Mouse (Mus musculus) neural tube, embryonic 14.5 days (tissue): Measurements from ENCODE around the gene Myo1b. TPM values are rescaled to one million over a fixed set of nuclear protein-coding genes. Genes with fewer than 3 reads are reported as not detected.

Experiments used
- ATAC-seq: fragments of 200-750 bp; cut with Nextera tagmentation; 2 replicates; pipeline ENCODE4 v1.8.0; 2017; ENCODE audit warnings: low read depth, mild to moderate bottlenecking, moderate TSS enrichment, moderate library complexity
- H3K27ac ChIP-seq: fragments of 300-500 bp; sonication (generic); 2 replicates; pipeline ENCODE4 v1.5.1; 2014; ENCODE audit warnings: low read depth, mild to moderate bottlenecking, control low read depth, low read length, moderate library complexity, mixed read lengths
- H3K27me3 ChIP-seq: fragments of 300-500 bp; sonication (generic); 2 replicates; pipeline ENCODE4 v1.6.1; 2014; ENCODE audit warnings: low read length; ENCODE audit not compliant: control insufficient read depth, insufficient read depth
- H3K36me3 ChIP-seq: fragments of 300-500 bp; sonication (generic); 2 replicates; pipeline ENCODE4 v1.6.1; 2014; ENCODE audit warnings: low read length, mixed read lengths; ENCODE audit not compliant: control insufficient read depth, insufficient read depth
- H3K4me1 ChIP-seq: fragments of 300-500 bp; sonication (generic); 2 replicates; pipeline ENCODE4 v1.6.1; 2014; ENCODE audit warnings: low read length; ENCODE audit not compliant: control insufficient read depth, insufficient read depth
- H3K4me2 ChIP-seq: fragments of 300-500 bp; sonication (generic); 2 replicates; pipeline ENCODE4 v1.6.1; 2014; ENCODE audit warnings: mild to moderate bottlenecking, low read depth, low read length, control low read depth
- H3K4me3 ChIP-seq: fragments of 300-500 bp; sonication (generic); 2 replicates; pipeline ENCODE4 v1.5.1; 2014; ENCODE audit warnings: low read depth, low read length, control low read depth, mixed read lengths
- H3K9ac ChIP-seq: fragments of 300-500 bp; sonication (generic); replicated peaks from 2 replicates; pipeline ENCODE4 v1.6.1; 2014; ENCODE audit warnings: low read depth, mild to moderate bottlenecking, control low read depth, low read length, mixed read lengths
- H3K9me3 ChIP-seq: fragments of 300-500 bp; sonication (generic); 2 replicates; pipeline ENCODE4 v1.6.1; 2016; ENCODE audit warnings: low read length; ENCODE audit not compliant: control insufficient read depth
- WGBS: fragments of 180-500 bp; shearing (Covaris S2); extraction: QIAGEN DNeasy Blood & Tissue Kit; methylation state at CpG from one replicate; pipeline ENCODE4 v1.1.7; 2014; 5-methylcytosine and 5-hydroxymethylcytosine counted together
- polyA plus RNA-seq: library from polyadenylated mRNA; unstranded; fragments of >200 nt; fragmentation: Nextera tagmentation; extraction: Ambion mirVana; gene quantifications from 2 replicates; pipeline ENCODE4 v1.2.1, GENCODE M21; 2014

The Myo1b gene
- polyA plus RNA-seq, result 74.8 and 82.6 TPM in 2 replicates

DNA sequence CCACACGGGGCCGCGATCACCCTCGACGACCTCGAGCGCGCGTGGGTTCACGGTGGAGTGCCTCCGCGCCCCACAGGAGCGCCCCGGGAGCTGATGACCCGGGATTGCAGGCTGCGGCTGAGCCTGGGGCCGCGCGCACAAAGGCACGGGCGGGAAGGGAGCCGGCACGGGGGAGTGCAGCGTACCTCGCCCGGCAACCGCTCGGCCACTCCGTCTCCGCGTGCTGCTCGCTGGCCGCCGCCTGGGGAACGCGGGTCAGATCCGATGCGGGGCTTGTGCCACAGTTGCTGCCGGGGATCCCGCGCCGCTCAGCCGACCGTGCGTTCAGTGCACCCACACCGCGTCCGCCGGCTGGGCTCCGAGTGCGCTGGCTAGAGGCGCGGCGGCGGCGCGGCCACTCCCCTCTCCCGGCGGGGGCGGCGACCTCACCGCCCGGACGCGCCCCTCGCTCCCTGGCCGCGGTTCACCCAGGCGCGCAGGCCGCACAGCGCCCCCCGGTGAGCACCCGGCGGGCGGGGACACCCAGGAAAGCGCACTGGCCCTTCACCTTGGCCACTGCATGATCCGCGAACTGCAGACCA, at the start of gene Myo1b:
Gene Myo1b (minus strand): TSS at position 496 of the 581 bp plus-strand sequence.
- Histone ChIP-seq H3K4me1 (peaks cover 25% of the 10 kb centered on the region; the same call in 1 of the 2 replicates), H3K9me3 (no peaks in the 10 kb centered on the region), H3K9ac (peak within 1 kb of the TSS; percentile 95), H3K27ac (peak within 1 kb of the TSS; percentile 93), H3K27me3 (no peaks in the 10 kb centered on the region), H3K4me2 (peak within 1 kb of the TSS; percentile 71), H3K4me3 (peak within 1 kb of the TSS; percentile 81), H3K36me3 (no peaks in the 10 kb centered on the region)
- WGBS, result under 1% methylated on average over 68 of the region's 79 CpGs
- ATAC-seq, result peak; percentile 85

DNA sequence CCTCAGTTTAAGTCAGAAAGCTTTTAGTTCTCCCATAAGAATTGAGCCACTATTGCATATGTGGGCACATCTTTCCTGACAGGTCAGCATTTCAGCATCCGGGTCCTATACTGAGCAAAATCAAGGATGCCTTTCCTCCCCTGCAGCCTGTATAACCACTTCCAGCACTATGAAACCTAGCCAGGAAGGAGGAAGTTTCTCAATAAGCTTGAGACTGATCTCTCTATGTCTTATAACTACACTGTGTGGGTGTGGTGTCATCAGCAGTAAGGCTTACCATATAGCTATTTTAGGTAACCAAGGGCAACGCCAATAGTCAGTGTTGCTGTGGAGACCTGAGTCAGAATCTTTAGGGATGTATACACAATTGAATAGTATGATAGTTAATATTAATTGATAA, 48.8 kb upstream of the Myo1b start:
- Histone ChIP-seq H3K9ac (no peak overlapping the region), H3K27ac (no peak overlapping the region), H3K4me3 (no peak overlapping the region), H3K27me3 (no peaks in the 10 kb centered on the region), H3K36me3 (no peaks in the 10 kb centered on the region), H3K4me1 (no peaks in the 10 kb centered on the region), H3K4me2 (no peak overlapping the region), H3K9me3 (no peaks in the 10 kb centered on the region)
- ATAC-seq, result no peak
- 96% methylated on average over 2 of the region's 2 CpGs for WGBS

DNA sequence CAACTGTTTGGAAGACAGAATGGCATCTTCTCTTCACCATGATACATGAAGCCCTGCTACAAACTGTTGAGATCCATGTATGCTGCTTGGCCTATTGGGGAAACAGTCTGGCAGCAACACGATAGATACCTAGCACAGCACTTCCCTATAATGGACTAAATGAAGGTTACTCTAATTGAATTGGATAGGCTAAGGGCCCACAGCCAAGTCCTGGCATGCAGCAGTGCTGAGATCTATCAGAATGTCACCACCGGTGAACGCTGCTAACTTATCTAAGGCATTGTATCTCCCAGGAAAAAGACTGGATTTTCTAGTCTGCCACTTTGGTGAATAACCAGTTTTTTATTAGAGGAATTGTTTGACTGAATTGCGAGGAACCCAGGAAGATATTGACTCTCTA, 31.2 kb upstream of the Myo1b start:
- no peak overlapping the region for H3K4me2 ChIP-seq

DNA sequence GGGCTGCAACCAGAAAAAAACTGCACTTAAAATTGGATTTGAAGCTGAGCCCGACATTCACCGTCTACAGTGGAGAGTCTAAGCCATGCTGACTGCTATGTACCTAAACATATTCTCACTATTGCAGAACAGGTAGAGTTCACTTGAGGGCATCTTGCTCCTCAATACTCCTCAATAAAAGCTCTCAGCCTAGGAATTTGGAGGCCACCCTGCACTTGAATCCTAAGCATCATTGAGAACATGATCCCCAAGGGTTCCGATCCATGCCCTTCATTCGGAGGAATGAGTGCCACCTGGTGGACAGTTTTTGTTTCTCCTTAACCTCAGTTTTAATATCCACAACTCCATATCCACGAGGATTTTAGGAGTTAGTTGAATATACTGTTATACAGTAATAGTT, 28.9 kb upstream of the Myo1b start:
- Histone ChIP-seq H3K9ac (no peak overlapping the region), H3K4me2 (no peak overlapping the region), H3K4me3 (no peak overlapping the region), H3K27me3 (no peaks in the 10 kb centered on the region), H3K27ac (no peak overlapping the region), H3K9me3 (no peaks in the 10 kb centered on the region), H3K36me3 (no peaks in the 10 kb centered on the region), H3K4me1 (no peaks in the 10 kb centered on the region)
- WGBS, result 44% methylated on average over 5 of the region's 5 CpGs
- peak; percentile 54; the same call in 1 of the 2 replicates for ATAC-seq

More for the DNA sequence above, 31.2 kb upstream of the Myo1b start:
- WGBS, result 77% methylated on average over 4 of the region's 4 CpGs
- no peaks in the 10 kb centered on the region for H3K27me3 ChIP-seq
- H3K9me3 ChIP-seq, result no peaks in the 10 kb centered on the region
- no peak for ATAC-seq
- H3K4me3 ChIP-seq, result no peak overlapping the region
- H3K4me1 ChIP-seq, result no peaks in the 10 kb centered on the region
- H3K9ac ChIP-seq, result no peak overlapping the region
- H3K27ac ChIP-seq, result no peak overlapping the region
- H3K36me3 ChIP-seq, result no peaks in the 10 kb centered on the region

DNA sequence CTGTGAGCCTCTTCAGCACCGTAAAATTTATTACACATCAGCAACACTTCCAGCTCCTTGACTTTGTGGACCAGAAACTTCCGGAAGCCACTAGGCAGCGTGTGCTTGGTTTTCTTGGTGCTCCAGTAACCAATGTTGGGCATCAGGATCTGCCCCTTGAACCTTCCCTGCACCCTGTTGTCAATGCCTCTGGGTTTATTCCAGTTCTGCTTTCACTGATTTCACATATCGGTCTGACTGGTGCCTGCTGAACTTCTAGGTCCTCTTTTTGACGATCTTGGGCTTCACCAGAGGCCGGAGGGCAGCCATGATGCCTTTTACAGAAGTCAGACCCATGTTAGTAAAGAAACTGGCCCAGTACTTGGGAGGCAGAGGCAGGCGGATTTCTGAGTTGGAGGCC, 22.5 kb upstream of the Myo1b start:
- H3K9ac ChIP-seq, result no peak overlapping the region
- H3K9me3 ChIP-seq, result no peaks in the 10 kb centered on the region
- WGBS, result 93% methylated on average over 7 of the region's 7 CpGs
- H3K4me1 ChIP-seq, result no peaks in the 10 kb centered on the region
- H3K27ac ChIP-seq, result no peak overlapping the region
- no peak overlapping the region for H3K4me2 ChIP-seq
- no peaks in the 10 kb centered on the region for H3K27me3 ChIP-seq
- H3K36me3 ChIP-seq, result no peaks in the 10 kb centered on the region
- no peak for ATAC-seq
- H3K4me3 ChIP-seq, result no peak overlapping the region

DNA sequence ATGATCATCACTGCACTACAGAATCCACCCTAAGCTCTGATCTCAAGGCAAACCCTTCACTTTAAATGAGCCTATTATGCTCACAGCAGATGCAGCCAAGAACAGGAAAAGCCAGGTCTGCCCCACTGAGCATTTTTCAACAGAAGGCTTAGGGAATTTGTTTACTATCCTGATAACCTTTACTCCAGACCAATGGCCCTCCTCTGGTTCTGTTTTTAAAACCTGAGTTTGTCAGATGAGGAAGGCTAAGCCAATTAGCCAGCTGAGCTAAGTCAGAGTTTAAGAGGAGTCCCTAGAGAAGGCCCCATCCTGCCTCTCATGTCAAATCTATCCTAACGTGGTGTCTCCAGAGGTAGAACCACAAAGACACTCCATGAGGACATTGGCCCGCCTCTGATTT, 19.1 kb upstream of the Myo1b start:
- H3K27me3 ChIP-seq, result no peaks in the 10 kb centered on the region
- no peaks in the 10 kb centered on the region for H3K9me3 ChIP-seq
- H3K27ac ChIP-seq, result no peak overlapping the region
- H3K9ac ChIP-seq, result no peak overlapping the region
- no peak overlapping the region for H3K4me3 ChIP-seq
- H3K4me2 ChIP-seq, result no peak overlapping the region
- no peak for ATAC-seq
- H3K36me3 ChIP-seq, result no peaks in the 10 kb centered on the region
- WGBS, result 60% methylated on average over 2 of the region's 2 CpGs
- no peaks in the 10 kb centered on the region for H3K4me1 ChIP-seq

DNA sequence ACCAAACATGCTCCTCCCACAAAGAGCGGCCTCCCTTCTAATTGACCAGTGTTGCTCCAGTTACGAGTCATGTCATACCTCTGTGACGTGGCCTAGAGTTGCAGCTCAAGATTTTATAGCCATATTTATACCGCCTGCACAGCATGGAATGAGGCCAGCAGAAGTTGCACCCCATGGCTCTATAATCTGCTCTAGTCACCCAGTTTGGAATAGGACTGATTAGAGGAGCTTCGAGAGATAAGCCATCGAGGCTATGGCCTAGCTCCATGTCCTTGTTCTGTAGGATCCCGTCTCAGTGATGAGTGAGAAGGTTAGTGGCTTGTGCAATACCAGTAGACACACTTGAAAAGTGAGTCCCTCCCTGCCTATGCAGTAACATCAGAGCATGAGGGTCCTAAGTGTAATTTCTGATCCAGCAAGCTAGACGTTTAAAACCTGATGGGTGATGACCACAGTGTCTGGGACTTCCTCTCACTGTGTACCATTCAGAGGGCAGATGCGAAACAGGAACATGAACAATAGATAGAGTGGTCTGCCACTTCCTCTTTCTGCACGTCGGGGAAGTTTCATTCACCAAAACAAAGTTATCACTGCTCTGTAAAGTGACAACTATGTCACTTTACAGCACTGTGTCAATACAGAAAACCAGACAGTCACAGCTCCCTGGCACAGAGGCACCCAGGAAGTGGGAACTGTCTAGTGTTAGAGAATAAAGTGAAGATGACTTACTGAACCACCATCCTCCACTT, 18.5 kb upstream of the Myo1b start:
- Histone ChIP-seq H3K36me3 (no peaks in the 10 kb centered on the region), H3K4me2 (no peak overlapping the region), H3K4me3 (no peak overlapping the region), H3K27ac (no peak overlapping the region), H3K9ac (no peak overlapping the region), H3K9me3 (no peaks in the 10 kb centered on the region), H3K4me1 (no peaks in the 10 kb centered on the region), H3K27me3 (no peaks in the 10 kb centered on the region)
- 85% methylated on average over 11 of the region's 11 CpGs for WGBS
- no peak for ATAC-seq

DNA sequence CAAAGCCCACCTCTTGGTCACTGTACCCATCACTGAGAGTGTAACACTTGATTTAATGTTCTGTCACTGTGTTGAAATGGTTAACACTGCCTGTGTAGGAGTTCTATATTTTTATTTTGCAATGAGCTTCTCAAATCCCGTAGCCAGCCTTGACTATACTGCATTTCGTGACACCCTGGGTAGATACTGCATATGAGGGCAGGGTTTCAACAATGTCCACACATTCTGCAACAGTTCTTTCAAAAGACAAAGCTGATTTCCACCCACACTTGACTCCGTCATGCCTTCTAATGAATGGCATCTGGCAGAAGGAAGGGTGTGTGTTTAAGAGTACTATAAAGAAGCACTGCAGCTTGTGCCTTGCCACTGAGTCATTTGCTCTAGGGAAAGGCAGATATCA, 17.0 kb upstream of the Myo1b start:
- Histone ChIP-seq H3K27me3 (no peaks in the 10 kb centered on the region), H3K9ac (no peak overlapping the region), H3K36me3 (no peaks in the 10 kb centered on the region), H3K4me1 (no peaks in the 10 kb centered on the region), H3K4me2 (no peak overlapping the region), H3K4me3 (no peak overlapping the region), H3K9me3 (no peaks in the 10 kb centered on the region), H3K27ac (no peak overlapping the region)
- 81% methylated on average over 3 of the region's 3 CpGs for WGBS
- ATAC-seq, result no peak

DNA sequence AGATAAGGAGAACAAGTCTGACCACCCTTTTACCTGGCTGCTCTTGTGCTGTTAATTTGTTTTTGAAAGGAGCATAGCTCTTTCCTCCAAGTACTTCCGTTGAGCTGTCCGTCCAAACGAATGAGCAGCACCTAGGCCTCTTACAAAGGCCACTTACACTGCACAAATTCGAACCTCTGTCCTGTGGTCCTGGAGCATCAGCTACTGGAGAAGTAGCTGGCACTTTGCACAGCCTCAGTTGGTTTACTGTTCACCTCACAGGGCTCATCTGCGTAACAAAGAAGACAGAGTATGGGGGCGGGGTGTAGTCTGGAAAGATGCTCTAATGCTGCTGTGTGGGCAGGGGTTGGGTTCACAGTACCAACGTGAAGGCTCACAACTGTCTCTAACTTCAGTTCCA, 15.7 kb upstream of the Myo1b start:
- H3K9me3 ChIP-seq, result no peaks in the 10 kb centered on the region
- 38% methylated on average over 7 of the region's 7 CpGs for WGBS
- H3K4me2 ChIP-seq, result no peak overlapping the region
- H3K4me1 ChIP-seq, result no peaks in the 10 kb centered on the region
- H3K27me3 ChIP-seq, result no peaks in the 10 kb centered on the region
- no peak overlapping the region for H3K27ac ChIP-seq
- H3K36me3 ChIP-seq, result no peaks in the 10 kb centered on the region
- ATAC-seq, result no peak
- no peak overlapping the region for H3K4me3 ChIP-seq
- no peak overlapping the region for H3K9ac ChIP-seq
